Mouse (Mus musculus): ENCODE measurements around the gene Ugt1a10.
"Not testable (repeated sequence)": the region's sequence is repeated elsewhere in the genome, so short reads cannot be mapped to it uniquely, and the experiment has no call there.

Ugt1a10 gene

DNA sequence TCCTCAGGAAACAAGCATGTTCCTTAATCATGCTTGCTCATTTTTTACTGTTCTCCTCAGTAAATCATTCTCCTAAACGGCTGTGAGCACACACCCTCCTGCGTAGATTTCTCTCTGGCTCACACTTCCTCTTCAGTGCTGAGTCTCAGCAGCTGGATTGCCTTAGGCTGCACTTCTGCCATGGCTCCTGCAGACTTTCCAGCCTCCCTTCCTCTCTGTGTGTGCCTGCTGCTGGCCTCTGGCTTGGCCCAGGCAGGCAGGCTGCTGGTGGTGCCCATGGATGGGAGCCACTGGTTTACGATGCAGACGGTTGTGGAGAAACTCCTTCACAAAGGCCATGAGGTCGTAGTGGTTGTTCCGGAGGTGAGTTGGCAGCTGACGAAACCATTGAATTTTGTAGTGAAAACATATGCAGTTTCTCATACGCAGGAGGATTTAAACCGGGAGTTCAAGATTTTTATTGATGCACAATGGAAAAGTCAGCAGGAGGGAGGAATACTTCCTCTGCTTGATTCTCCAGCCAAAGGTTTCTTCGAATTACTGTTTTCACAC, 39.8 kb downstream of the Ugt1a10 start, which contains the start of gene Ugt1a7c:
TSS of gene Ugt1a7c (plus strand) at position 122 of the 552 bp plus-strand sequence.
- no peak for TF ChIP-seq GATA4 (IDR thresholded peaks at IDR 0.05; ENCODE audit: insufficient replicate concordance, low read length)

DNA sequence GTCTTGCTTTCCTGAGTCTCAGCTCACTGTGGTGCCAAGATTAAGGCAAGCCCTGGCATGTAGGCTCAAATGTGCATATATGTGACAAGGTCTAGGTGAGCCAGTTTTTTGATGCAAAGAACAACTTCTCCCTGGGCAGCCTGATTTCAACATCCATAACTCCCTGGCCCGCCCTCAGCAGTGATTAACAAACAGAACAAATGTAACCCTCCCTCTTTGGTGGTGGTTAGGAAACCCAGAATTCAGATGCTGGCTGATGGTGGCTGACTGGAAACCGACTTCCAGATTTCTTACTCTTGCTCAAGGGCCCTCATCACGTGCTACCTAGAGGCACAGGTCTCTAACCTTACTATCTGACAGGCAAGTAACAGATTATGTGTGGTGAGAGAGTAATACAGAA, 47.8 kb downstream of the Ugt1a10 start, which contains the start of gene Ugt1a6b:
TSS of gene Ugt1a6b (plus strand) at position 234 of the 400 bp plus-strand sequence.
- not testable (repeated sequence) for TF ChIP-seq GATA4 (IDR thresholded peaks at IDR 0.05; ENCODE audit: insufficient replicate concordance, low read length)

DNA sequence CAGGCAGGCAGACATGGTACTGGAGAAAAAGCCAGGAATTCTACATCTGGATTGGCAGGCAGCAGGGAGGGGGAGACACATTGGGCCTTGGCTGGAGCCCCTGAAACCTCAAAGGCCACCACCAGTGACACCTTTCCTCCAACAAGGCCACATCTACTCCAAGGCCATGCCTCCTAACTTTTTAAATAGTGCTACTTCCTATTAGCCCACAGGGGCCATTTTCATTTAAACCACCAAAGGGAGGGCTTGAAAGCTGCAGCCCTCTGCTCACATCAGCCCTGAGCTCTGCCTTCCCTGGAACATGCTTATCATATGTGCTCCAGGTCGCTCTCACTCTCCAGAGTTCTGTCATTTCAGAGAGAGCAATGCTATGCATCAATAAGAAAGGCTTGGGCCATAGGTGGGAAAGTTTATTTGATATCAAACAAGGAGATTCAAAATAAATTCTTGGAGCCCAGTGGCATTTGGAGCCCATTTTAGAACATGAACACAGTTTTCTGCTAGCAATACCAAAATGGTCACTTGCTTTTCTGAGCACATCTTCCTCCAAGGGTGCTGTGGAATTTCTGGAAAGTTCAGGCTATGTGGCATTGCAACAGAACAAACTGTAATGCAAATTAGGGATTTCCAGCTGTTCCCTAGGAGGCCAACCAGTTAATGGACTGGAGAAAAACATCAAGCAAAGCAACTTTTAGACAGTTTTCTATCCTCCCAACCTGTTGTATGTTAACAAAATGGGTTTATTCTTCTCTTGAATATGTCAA, 49.7 kb downstream of the Ugt1a10 start:
- TF ChIP-seq GATA4 (IDR thresholded peaks at IDR 0.05; ENCODE audit: insufficient replicate concordance, low read length) = no peak

DNA sequence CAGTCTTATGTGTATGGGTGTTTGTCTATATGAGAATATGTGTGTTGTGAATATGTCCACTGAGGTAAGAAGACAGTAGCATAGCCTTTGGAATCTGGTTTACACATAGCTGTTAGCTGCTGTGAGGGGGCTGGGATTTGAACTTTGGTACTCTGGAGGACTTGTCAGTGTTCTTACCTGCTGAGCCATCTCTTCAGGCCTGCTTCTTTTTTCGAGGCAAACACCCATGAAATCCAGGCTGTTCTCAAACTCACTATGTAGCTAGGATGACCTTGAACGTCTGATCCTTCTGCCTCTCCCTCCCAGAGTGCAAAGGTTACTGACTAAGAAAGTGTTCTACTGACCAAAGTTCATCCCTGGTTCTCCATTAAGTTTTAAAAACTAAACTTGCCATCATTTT, 50.5 kb downstream of the Ugt1a10 start:
- no peak for TF ChIP-seq GATA4 (IDR thresholded peaks at IDR 0.05; ENCODE audit: insufficient replicate concordance, low read length)

DNA sequence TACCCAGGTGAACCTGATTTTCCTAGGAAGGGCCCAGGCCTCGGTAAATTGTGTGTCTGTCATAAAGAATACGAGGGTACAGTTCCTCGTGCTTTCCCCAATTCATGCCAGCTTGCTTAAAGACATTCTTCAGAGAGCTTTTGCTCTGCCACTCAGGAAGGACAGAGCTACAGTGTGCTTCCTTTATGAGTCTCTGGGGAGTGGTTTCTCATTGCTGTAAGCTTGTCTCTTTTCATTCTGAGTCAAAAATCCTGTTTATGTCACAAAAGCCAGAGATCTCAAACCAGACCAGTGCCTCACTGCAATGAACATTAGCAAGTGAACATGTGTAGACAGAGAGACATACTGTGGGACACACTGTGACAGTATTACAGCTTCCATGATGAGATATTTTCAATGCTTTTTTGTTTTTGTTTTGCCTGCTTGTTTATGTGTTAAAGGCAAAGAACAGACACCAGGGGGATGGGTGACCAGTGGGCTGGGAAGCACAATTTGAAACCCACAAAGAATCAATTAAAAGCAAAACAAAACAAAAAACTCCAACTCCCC, 78.8 kb downstream of the Ugt1a10 start:
- TF ChIP-seq GATA4 (IDR thresholded peaks at IDR 0.05; ENCODE audit: insufficient replicate concordance, low read length) = no peak

DNA sequence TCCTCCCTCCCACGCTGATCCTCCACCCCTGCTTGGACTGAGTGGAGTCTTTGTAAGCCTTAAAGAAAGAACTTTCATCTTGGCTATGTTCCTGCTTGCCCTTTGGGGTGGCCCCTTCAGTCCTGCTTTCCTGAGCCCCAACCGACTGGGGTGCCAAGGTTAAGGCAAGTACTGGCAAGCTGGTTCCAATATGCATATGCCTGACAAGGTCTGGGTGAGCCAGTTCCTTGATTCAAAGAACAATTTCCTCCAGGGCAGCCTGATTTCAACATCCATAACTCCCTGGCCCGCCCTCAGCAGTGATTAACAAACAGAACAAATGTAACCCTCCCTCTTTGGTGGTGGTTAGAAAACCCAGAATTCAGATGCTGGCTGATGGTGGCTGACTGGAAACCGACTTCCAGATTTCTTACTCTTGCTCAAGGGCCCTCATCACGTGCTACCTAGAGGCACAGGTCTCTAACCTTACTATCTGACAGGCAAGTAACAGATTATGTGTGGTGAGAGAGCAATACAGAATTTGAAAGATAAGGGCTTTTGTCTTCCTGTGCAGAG, 79.3 kb downstream of the Ugt1a10 start, which contains the start of gene Ugt1a6a:
TSS of gene Ugt1a6a (plus strand) at position 353 of the 555 bp plus-strand sequence.
- TF ChIP-seq GATA4 (IDR thresholded peaks at IDR 0.05; ENCODE audit: insufficient replicate concordance, low read length) = not testable (repeated sequence)

DNA sequence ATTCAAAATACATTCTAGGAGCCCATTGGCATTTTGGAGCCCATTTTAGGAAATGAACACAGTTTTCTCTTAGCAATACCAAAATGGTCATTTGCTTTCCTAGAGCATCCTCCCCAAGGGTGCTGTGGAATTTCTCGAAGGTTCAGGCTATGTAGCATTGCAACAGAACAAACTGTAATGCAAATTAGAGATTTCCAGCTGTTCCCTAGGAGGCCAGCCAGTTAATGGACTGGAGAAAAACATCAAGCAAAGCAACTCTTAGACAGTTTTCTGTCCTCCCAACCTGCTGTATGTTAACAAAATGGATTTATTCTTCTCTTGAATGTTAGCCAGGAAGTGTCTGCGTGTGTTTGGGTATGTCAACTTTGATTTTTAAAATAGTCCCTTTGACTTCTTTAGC, 81.5 kb downstream of the Ugt1a10 start:
- no peak for TF ChIP-seq GATA4 (IDR thresholded peaks at IDR 0.05; ENCODE audit: insufficient replicate concordance, low read length)

DNA sequence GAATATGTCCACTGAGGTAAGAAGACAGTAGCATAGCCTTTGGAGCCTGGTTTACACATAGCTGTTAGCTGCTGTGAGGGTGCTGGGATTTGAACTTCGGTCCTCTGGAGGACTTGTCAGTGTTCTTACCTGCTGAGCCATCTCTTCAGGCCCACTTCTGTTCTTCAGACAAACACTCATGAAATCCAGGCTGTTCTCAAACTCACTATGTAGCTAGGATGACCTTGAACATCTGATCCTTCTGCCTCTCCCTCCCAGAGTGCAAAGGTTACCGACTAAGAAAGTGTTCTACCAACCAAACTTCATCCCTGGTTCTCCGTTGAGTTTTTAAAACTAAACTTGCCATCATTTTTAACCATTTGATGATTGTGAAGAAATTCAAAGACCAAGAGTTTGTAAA, 82.1 kb downstream of the Ugt1a10 start:
- TF ChIP-seq GATA4 (IDR thresholded peaks at IDR 0.05; ENCODE audit: insufficient replicate concordance, low read length) = no peak

DNA sequence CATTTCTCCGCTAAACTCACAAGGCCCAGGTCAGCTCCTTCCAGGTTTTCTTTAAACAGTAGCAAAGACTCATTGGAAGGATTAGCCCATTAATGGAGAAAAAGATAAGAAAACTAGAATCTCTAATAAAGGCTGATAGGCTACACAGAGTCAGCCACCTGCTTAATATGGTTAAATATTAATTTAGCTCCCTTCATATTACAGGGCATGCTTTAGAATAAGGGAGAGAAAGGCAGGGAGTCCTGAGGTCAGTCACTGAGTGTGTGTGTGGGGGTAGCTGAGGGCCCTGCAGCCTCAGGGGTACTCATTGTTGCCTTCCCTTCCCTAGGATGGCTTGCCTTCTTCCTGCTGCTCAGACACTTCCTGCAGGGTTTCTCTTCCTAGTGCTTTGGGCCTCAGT, 83.0 kb downstream of the Ugt1a10 start:
- TF ChIP-seq GATA4 (IDR thresholded peaks at IDR 0.05; ENCODE audit: insufficient replicate concordance, low read length) = no peak

DNA sequence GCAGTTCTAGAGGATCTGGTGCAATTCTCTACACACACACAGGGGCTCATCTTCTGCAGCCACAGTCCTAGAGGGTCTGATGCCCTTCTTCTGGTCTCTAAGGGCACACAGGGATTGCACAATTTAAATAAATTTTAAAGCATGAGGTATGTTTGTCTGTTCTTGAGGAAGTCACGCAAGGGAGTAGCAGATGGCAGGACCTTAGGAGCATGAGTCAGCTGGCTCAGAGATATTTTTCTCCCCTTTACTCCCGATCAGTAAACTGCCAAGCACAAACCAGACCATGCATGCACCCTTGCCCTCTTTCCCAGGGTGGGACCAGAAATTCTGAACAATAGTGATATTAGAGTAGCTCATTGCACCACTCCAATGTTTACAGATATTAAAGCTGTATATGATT, 103.2 kb downstream of the Ugt1a10 start:
- no peak for TF ChIP-seq GATA4 (IDR thresholded peaks at IDR 0.05; ENCODE audit: insufficient replicate concordance, low read length)

DNA sequence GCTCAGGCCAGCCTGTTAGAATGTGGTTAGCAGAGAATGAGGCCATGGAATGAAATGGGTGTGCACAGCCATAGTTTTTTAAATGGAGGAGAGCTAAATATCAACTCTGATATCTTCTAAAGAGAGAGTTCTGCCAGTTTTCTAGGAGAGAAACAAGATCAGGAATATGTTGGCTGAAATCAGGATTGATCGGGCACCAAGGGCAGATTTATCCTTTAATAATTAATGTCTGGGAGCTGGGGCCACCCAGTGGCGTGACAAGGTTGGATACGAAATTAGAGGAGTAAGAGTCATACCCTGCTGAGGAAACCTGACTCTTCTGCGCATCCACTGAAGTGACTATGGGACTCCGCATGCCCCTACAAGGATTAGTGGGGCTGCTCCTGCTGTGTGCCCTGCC, 110.5 kb downstream of the Ugt1a10 start, which contains the start of gene Ugt1a5:
TSS of gene Ugt1a5 (plus strand) at position 302 of the 400 bp plus-strand sequence.
- no peak for TF ChIP-seq GATA4 (IDR thresholded peaks at IDR 0.05; ENCODE audit: insufficient replicate concordance, low read length)

DNA sequence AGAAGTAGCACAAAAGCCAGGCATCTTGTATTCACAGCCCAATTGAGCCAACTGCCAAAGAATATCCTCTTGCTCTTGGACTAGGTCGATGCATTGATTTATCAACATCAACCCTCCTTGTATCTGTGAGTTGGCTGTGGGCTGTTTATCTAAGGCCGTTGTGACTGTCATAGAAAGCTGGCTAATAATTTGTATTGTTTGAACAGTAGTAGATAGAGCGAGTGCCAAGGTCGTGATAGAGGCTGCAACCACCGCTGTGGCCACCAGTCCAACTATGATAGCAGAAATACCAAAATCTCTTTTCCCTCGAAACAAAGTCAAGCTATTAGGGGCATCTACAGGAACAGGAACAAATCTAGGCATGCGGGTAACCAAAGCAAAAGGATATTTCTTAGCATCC, 117.0 kb downstream of the Ugt1a10 start:
- 0 out of 2 replicates have a peak, but pooled peaks have one; percentile 35 for TF ChIP-seq GATA4 (IDR thresholded peaks at IDR 0.05; ENCODE audit: insufficient replicate concordance, low read length)

DNA sequence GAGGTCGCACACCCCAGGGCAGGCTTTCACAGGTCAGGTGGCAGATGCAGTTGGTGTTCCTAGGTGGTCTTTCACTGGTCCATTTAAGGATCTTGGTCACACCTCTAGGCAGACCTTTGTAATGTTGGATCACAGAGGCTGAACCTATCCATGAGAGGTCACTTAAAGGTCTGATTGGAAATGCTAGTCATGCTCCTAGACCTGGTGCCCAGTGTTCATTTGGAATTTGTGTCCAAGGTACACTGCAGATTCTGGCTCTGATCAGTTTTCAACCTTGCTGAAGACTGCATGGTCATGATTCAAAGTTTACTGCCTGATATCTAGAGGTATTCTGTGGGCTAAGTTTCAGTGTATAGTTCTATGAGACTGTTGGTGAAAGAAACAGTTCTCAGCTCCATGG, 124.5 kb downstream of the Ugt1a10 start:
- peak; percentile 27; the same call in 1 of the 2 replicates for TF ChIP-seq GATA4 (IDR thresholded peaks at IDR 0.05; ENCODE audit: insufficient replicate concordance, low read length)

DNA sequence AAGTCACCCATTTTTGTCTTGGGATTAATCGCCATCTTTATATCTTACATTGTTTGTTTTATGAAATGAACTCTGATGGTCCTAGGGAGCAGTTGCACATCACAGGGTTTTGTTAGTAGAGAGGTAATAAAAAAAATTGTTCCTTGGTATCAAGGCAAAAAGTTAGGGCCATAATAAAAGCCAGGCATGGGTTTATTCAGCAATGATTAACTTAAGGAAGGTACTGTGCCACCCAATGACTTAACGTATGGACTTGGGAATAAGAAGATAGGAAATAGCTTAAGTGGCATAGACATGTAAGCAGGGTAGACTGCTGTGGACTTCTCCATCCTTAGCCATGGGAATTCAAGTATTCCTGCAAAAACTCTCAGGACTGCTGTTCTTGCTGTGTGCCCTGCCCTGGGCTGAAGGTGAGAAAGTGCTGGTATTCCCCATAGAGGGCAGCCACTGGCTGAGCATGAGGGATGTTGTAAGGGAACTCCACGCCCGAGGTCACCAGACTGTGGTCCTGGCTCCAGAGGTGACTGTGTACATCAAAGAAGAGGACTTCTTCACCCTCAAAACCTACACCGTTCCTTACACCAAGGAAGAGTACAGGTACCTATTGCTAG, 131.2 kb downstream of the Ugt1a10 start:
- TF ChIP-seq GATA4 (IDR thresholded peaks at IDR 0.05; ENCODE audit: insufficient replicate concordance, low read length) = no peak

DNA sequence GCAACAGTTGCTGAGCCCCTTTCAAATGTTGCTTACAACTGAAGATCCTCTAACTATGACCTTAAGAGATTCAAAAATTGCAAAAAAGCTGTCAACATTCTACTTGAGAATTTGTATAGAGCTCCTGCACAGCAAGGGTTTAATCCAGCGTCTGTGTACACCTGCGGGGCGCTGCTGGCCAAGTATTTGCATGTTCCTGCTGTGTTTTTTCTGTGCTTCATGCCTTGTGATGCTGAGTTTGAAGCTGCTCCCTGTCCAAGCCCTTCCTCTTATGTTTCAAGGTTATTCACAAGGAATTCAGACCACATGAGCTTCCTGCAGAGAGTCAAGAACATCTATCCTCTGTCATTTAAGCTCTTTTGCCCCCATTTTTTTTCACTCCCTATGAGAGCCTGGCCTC, 136.9 kb downstream of the Ugt1a10 start:
- TF ChIP-seq GATA4 (IDR thresholded peaks at IDR 0.05; ENCODE audit: insufficient replicate concordance, low read length) = no peak

Data from liver, adult (tissue).